Mouse (Mus musculus): ENCODE measurements around the gene Glrx3.
A peak's percentile ranks its signal among the peaks of the same experiment; 100 is the strongest.

Glrx3 gene

DNA sequence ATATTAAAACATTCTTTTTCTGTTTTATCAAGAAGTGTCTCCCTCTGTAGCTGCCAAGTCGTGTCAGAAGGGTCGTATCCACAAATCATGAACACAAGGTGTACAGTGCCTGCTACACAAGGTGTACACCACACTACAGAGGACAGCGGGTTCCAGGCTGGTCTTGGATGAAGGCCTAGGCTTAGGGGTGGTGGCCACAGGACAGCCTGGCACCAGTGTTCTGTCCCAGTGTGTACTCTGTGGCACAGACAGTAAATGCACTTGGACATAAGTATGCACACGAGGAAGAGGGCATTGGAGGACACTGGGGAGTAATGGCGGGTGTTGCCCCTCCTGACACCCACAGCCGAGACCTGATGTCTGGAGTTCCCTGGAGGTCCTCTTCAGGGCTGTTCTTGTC lies 34.7 kb downstream of the Glrx3 start:
- DNase-seq (ENCODE audit: low spot score in 2 of 2), result no peak

- DNase-seq (ENCODE audit: low spot score in 2 of 2), result peak; percentile 96 to 97
Measured at GRCm38 (mm10) chr7:137477950-137478620, 40.7 kb downstream of the Glrx3 start.

DNA sequence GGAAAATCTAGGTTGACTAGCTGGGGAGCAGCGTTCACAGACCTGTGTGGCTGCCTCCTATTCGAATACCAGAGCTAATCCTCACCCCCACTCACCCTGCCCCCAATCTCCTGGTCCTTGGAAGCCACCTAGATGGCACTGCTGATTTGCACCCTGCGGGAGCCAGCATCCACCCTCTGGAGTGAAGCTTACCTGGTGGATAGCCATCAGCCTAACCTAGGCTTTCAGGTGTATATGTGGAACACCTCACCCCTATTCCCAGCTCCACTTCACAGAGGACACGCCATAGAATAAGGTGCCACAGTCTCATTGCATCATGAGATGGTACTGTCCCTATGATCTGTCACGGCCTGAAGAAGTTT lies 41.2 kb downstream of the Glrx3 start:
- no peak for DNase-seq (ENCODE audit: low spot score in 2 of 2)

DNA sequence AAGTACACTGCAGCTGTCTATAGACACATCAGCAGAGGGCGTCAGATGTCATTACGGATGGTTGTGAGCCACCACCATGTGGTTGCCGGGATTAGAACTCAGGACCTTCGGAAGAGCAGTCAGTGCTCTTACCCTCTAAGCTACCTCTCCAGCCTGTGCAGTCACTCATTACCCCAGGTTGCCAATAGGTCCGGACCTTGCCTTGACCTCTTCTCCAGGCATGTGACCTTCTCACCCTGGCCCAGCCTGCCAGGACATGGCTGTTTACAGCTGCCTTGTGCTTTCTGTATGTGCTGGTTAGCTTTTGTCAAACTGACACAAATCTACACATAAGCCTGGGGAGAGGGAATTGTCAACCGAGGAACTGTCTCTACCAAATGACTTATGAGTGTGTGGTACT lies 43.4 kb downstream of the Glrx3 start:
- DNase-seq (ENCODE audit: low spot score in 2 of 2), result no peak

GRCm38 (mm10) chr7:137483987-137484386 lies 46.6 kb downstream of the Glrx3 start:
- DNase-seq (ENCODE audit: low spot score in 2 of 2), result no peak

- no peak for DNase-seq (ENCODE audit: low spot score in 2 of 2)
Measured at GRCm38 (mm10) chr7:137488391-137488790, 51.0 kb downstream of the Glrx3 start.

GRCm38 (mm10) chr7:137490711-137491110 lies 53.3 kb downstream of the Glrx3 start:
- no peak for DNase-seq (ENCODE audit: low spot score in 2 of 2)

DNA sequence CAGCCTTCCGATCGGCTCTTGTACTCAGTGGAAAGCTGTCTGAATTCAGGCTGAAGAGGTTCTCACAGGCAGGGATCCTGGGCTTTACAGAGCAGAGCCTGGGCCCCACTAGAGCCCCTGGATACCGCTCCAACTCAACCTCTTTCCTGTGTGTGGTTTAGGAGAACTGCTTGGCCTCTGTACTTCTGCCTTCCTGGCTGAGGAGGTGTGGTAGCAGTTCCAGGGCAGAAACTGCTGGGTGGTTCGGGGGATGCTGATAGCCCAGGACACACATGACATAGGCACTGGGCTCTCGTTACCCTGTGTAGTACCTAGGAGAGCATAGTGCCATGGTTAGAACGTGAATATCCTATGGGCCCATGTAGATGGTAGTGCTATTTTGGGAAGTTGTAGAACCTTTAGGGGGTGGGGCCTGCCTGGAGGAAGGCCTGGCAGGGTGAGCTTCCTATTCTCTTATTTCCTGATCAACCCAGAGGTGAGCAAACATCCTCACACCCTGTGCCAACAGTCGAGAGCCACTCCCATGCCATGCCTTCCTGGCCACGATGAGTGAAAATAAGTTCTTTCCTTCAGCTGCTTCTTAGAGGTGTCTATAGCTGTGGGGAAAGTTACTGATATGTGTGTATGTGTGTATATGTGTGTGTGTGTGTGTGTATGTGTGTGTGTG lies 55.0 kb downstream of the Glrx3 start:
- DNase-seq (ENCODE audit: low spot score in 2 of 2), result no peak

GRCm38 (mm10) chr7:137498736-137499135 lies 61.3 kb downstream of the Glrx3 start:
- DNase-seq (ENCODE audit: low spot score in 2 of 2), result no peak

GRCm38 (mm10) chr7:137517588-137517987 lies 80.2 kb downstream of the Glrx3 start:
- no peak for DNase-seq (ENCODE audit: low spot score in 2 of 2)

DNA sequence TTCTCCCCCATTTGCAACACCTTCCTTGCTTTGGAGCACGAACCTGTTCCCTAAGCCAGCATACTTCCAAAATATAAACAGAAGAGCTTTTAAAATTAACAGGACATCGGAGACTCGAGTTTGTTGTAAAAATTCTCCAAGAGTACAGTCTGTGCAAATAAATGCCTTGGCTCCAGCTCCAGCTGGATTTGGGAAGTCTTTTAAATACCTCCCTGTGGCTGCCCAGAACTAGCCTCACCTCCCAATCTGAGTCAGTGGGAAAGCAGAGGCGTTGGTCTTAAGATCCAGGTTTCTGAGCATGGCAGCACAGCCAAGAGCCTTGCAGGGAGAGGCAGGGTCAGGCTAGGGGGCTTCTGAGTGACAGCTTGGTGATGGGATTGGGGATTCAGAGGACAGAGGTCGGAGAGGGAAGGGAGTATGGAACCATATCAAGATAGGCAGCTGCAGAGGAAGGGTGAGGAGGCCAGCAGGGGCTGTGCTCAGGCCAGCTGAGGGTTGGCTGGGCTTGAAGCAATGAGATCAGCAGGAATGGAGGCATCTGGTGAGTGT lies 80.7 kb downstream of the Glrx3 start:
- no peak for DNase-seq (ENCODE audit: low spot score in 2 of 2)

Data from frontal cortex, postnatal 36 days (tissue).